Mouse (Mus musculus) right cerebral cortex, adult 2 months (tissue): ENCODE data around the gene Nubp1.

Source experiments
- DNase-seq, 2 experiments: peaks; one replicate each; pipeline ENCODE4 v3.0.0; 2021 to 2022; ENCODE audit warnings: low spot score in 2 of 2

Gene Nubp1

DNA sequence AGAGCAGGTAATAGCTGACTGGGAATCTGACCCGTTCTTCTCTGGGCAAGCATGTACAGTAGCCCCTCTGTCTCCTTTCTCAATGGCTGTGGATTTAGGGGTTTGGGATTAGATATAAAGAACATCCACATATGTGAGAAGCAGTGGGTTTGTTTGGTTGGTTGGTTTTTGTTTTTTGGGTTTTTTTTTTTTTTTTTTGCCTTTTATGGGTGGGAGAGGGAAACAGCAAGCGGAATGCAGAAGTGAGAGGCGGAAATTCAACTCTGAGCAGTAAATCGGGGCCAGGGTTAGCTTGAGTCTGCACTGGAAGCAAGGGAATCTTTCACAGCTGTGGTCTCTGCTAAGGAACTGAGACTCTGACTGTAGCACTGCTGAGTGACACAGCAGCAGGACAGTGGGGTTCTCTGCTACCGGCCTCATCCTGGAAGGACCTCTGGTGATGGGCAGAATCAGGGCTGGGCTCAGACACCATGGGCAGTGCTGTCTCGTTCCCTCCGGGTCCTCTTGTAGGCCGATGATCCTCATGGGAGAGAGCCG is 6.0 kb downstream of the Nubp1 start:
- no peak for DNase-seq

GRCm38 (mm10) chr16:10420447-10421054 is 8.8 kb downstream of the Nubp1 start:
- no peak for DNase-seq

- no peak for DNase-seq
These were observed 20.2 kb downstream of the Nubp1 start for GRCm38 (mm10) chr16:10431911-10432310.

GRCm38 (mm10) chr16:10432387-10432786 is 20.6 kb downstream of the Nubp1 start:
- peak in 1 of 2 experiments; percentile 34 for DNase-seq

DNA sequence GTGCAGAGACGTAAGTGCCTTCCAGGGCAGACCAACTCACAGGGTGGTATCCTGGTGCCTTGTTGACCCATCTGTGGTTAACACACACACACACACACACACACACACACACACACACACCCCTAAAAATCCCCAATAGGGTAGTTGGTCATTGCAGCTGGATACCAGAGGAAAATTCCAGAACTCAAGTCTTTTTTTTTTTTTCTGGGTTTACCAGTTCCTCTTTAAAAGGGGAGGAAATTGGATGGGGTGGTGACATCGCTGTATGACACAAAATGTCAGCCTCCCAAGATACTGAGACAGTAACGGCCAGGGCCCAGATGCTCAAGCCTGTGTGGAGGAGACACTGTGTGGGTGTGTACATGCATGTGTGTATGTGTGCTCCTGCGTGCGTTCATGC is 21.6 kb downstream of the Nubp1 start:
- no peak for DNase-seq

GRCm38 (mm10) chr16:10436166-10436565 is 24.4 kb downstream of the Nubp1 start:
- DNase-seq = no peak

DNA sequence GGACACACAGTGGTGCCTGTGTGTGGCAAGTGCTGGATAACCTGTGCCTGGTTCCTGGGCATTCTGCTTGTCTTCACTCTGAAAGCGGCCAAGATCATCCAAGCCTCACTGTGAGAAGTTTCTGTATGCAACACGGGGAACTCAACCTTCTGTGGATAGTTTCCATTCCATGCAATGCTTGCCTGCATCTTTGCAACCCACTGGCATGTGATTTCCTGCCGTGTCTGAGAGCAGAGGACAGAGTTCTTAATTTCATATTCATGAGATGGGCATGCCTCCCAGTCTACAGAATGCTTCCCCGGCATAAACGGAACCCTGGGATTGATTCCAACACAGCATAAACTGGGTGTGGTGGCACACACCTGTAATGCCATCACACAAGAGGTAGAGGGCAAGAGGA is 26.3 kb downstream of the Nubp1 start:
- DNase-seq = no peak

- no peak for DNase-seq
These were observed 29.6 kb downstream of the Nubp1 start for GRCm38 (mm10) chr16:10441328-10441727.

GRCm38 (mm10) chr16:10441761-10442160 is 30.0 kb downstream of the Nubp1 start:
- no peak for DNase-seq

GRCm38 (mm10) chr16:10443723-10444122 is 32.0 kb downstream of the Nubp1 start:
- DNase-seq = no peak

DNA sequence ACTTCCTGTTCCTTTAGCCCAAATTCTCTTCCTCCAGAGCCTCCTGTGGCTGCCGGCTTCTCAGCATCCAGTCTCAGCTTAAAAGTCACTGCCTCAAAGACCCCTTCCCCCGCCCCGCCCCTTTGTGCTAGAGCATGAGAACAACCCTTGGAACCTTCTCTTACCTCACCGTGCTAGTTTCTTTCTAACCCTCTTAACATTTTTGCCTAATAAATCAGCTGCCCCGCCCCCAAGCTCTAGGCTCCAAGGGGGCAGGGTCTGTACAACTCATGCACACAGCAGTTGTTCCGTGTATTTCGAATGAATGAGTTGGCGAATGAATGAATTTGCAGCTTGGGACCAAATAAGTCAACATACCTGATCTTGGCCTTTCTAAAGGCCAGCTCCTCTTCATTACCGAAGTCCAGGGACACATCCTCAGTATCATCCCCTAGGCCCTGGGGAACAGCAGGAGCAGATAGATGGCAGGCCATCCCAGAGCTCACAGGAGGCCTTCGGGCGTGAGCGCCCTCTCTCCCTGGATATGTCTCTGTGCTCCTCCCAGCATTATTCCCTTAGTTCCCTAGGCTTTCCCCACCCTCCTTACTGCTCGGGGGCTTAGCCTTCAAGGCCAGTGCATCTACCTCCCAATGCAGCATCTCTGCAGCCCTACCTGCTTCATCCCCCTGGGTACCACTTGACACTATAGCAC is 35.0 kb downstream of the Nubp1 start:
- peak in 1 of 2 experiments; percentile 21 for DNase-seq

DNA sequence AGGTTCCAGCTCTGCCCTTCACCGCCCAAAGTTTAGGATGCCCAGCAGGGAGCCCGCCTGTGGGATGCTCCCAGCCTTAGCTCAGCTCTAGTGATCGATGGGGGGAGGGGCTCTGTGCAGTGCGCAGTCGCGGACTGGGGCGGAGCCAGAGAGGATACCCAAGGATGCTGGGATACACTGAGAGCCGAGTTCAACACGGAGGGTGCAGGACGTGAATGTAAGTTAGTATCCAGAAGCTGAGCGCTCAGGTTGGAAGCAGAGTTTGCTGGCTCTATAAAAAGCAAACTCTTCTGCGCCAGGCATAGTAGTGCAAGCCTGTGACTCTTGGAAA is 35.5 kb downstream of the Nubp1 start, which contains the start of gene Tvp23a:
Gene Tvp23a, minus strand, starts transcription at position 99 of the 331 bp plus-strand sequence.
- peak; percentile 89 to 92 for DNase-seq

GRCm38 (mm10) chr16:10447781-10448180 is 36.0 kb downstream of the Nubp1 start:
- no peak for DNase-seq

DNA sequence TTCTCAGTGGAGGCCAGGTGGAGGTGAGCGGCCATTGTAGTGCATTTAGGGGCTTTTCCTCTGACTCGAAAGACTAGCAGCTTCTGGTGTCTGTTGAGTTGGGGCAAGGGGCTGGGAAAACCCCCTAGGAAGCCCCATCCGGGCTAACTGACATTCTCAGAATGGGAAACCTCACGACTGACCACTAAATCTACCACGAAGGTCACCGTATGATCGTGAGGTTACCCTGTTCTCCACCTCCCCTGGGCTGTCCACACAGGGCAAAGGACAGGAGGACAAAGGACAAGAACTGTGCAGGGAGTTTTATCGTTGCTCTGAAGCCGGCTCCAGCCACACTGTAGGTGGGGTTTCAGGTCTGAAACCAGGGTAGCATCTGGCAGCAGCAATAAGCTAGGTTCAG is 37.2 kb downstream of the Nubp1 start:
- DNase-seq = no peak

GRCm38 (mm10) chr16:10451906-10452305 is 40.2 kb downstream of the Nubp1 start:
- DNase-seq = no peak

GRCm38 (mm10) chr16:10452445-10452896 is 40.7 kb downstream of the Nubp1 start:
- peak; percentile 61 to 71 for DNase-seq

DNA sequence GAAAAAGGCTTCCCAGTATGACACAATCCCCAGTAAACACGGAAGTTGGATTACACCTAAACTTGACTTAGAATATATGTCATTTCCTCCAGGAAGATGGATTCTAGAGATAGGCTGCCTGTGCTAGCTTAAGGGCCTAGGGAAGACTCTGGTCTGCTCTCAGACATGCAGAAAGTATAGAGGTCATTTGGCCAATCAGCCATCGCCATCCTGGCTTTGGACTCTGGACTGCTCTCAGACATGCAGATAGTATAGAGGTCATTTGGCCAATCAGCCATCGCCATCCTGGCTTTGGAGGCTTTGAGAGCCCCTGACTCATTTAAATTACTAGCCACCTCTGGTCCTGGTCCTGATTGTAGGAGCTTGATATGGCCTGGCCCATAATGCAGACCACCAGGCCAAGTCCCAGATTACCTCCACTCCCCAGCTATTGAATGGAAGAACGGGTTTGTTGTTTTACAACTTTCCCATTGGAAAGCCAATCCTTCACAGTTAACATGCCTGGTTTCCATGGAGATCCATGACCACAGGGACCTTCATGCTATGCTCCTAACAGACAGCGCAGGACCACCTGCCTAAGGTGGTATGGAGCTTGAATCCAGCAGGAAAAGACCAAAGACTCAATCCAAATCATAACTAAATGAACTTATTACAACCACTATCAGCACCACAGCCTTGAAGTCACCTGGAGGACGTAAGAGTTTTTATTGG is 42.3 kb downstream of the Nubp1 start:
- DNase-seq = no peak

- no peak for DNase-seq
These were observed 42.8 kb downstream of the Nubp1 start for GRCm38 (mm10) chr16:10454583-10454974.

DNA sequence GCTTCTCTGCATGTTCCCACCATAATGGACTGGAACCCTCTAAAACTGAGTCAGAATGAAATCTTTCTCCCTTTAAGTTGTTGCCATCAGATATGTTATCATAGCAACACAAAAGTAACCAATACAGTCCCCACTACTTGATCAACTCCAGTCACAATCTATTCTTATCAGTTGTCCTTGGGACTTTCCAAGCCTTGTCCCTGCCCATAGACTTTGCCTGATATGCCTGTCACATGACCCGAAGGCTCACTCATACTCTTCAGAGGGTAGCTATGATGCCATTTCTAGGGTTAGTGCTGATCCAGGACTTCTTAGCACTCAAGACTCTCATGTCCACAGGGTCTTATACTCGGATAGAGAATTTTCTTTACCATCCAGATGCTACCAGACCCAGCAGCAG is 48.4 kb downstream of the Nubp1 start:
- no peak for DNase-seq

- no peak for DNase-seq
These were observed 49.4 kb downstream of the Nubp1 start for GRCm38 (mm10) chr16:10461178-10461577.

- no peak for DNase-seq
These were observed 53.4 kb downstream of the Nubp1 start for GRCm38 (mm10) chr16:10465011-10465681.
